Mouse (Mus musculus) E14TG2a.4 (cell line): ENCODE data around the gene Ptges3.

ENCODE experiments used
- CTCF ChIP-seq: conservative IDR thresholded peaks from 2 replicates; pipeline ENCODE4 v1.5.1; 2014; ENCODE audit warnings: low read length
- NANOG ChIP-seq: IDR thresholded peaks from 2 replicates; pipeline ENCODE4 v1.6.1; 2014; ENCODE audit warnings: borderline replicate concordance, low read length, mixed read lengths

- TF ChIP-seq CTCF (no peak), NANOG (no peak)
These were observed 16.3 kb upstream of the Ptges3 start for GRCm38 (mm10) chr10:128042466-128042865.
